Mouse (Mus musculus): Measurements from ENCODE around the gene Kcnq4. TPM values are rescaled to one million over a fixed set of nuclear protein-coding genes. Genes with fewer than 3 reads are reported as not detected.

Kcnq4 gene
- polyA plus RNA-seq, 1 experiment from 2014 or later: 5.0 TPM

DNA sequence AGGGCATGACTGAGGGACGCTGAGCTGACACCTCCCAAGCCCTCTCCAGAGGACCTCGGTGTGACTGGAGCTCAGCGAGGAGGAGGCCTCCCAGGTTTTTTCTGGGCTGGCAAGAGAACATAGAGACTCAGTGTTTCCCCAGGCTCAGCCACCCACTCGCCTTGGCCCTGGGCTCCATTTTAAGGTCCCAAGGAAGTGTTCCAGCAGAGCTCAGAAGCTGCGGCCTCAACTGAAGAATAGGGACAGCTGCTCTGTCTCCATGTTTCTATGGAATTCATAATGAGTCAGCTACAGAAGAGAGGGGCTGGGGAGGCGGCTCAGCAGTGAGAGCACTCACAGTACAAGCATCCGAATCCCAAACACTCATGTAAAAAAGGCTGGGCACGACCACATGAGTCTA lies 30.8 kb downstream of the Kcnq4 start:
- Histone ChIP-seq H3K27me3 (peaks cover 27% of the 10 kb centered on the region), H3K9me3 (replicated peaks) (no peaks in the 10 kb centered on the region), H3K4me1 (peaks cover 22% of the 10 kb centered on the region), H3K27ac (no peak overlapping the region), H3K4me3 (no peak overlapping the region), H3K9ac (no peak overlapping the region), H3K4me2 (replicated peaks) (no peak overlapping the region), H3K36me3 (no peaks in the 10 kb centered on the region)
- ATAC-seq (ENCODE audit: low FRiP score): no peak
- 69% methylated on average over 8 of the region's 8 CpGs for WGBS

DNA sequence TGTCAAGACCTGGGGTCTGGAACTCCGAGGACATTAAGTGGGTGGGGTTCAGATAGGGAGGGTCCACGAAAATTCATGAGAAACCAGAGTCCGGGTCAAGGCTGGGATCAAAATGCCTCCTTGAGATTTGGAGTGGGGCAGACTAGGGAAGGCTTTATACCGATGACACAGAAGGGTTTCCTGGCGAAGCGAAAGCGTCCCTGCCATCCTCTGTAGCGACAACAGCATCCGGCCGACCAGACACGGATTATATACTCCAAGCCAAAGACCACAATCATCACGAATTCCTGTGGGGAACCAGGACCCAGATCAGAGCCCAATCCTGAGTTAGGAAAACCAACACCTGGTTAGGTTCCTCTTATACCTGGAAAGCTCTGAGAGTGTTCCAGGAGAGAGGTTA lies 31.6 kb downstream of the Kcnq4 start:
- Histone ChIP-seq H3K4me2 (replicated peaks) (peak overlapping the region; percentile 61), H3K27ac (no peak overlapping the region), H3K27me3 (peaks cover 27% of the 10 kb centered on the region), H3K36me3 (no peaks in the 10 kb centered on the region), H3K4me1 (peaks cover 28% of the 10 kb centered on the region), H3K9me3 (replicated peaks) (no peaks in the 10 kb centered on the region), H3K9ac (no peak overlapping the region), H3K4me3 (peak overlapping the region; percentile 34)
- WGBS: 21% methylated on average over 12 of the region's 12 CpGs
- no peak for ATAC-seq (ENCODE audit: low FRiP score)

DNA sequence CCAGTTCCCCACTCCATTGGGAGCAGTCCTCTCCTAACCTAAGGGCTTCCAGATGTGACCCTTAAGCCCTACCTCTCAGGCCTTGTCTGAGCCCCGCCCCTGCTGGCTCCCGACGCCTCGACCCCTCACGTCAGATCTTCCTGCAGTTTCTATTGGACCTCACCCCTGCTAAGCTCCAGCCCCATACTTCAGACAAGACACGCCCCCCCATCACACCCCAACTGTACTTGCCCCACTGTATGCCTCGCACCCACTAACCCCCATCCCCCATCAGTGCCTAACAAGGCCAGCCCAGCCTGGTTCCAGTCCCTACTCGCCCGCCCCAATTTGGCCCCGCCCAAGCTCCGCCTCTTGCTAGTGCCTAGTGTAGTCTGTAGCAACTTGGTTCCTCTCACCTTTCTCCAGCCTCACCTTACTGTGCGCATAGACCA lies 32.3 kb downstream of the Kcnq4 start:
- no peaks in the 10 kb centered on the region for H3K36me3 ChIP-seq
- H3K9me3 ChIP-seq (replicated peaks): no peaks in the 10 kb centered on the region
- H3K4me3 ChIP-seq: peak overlapping the region; percentile 34
- H3K9ac ChIP-seq: no peak overlapping the region
- H3K27ac ChIP-seq: no peak overlapping the region
- ATAC-seq (ENCODE audit: low FRiP score): peak; percentile 70
- H3K4me1 ChIP-seq: peaks cover 28% of the 10 kb centered on the region
- H3K27me3 ChIP-seq: peaks cover 27% of the 10 kb centered on the region
- 2% methylated on average over 12 of the region's 12 CpGs for WGBS
- peak overlapping the region; percentile 61 for H3K4me2 ChIP-seq (replicated peaks)

DNA sequence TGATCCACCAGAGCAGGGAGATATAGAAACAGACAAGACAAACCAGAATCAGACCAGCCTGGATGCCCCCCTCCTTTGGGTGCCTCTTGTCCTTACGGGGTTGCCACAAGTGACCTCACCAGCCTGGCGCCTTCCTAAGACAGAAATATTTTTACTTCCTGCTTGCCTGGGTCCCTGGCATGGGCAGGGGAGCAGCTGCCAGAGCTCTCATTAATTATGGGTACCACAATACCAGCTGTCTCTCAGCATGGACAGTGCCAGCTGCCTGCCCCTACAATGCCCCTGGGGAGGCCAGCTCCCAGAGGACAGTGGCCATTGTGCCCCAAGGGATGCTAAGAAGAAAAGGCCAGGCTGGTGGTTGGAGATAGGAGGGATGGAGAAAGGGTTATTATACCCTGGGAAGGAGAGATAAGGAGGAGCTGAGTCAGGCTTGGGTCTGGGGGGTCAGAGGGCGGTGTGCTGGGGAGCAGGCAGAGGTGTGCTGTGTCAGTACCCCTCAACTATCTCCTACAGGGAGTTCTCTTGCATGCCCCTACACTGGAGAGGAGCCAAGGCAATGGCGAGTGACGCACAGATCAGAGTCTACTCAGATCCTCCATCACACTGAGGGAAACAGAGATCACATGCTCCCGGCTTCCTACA lies 34.4 kb downstream of the Kcnq4 start:
- H3K9me3 ChIP-seq (replicated peaks): no peaks in the 10 kb centered on the region
- H3K27me3 ChIP-seq: peaks cover 27% of the 10 kb centered on the region
- 81% methylated on average over 6 of the region's 6 CpGs for WGBS
- no peak overlapping the region for H3K4me2 ChIP-seq (replicated peaks)
- H3K9ac ChIP-seq: no peak overlapping the region
- H3K27ac ChIP-seq: no peak overlapping the region
- H3K4me1 ChIP-seq: peaks cover 26% of the 10 kb centered on the region
- no peak overlapping the region for H3K4me3 ChIP-seq
- ATAC-seq (ENCODE audit: low FRiP score): peak; percentile 46
- H3K36me3 ChIP-seq: no peaks in the 10 kb centered on the region

DNA sequence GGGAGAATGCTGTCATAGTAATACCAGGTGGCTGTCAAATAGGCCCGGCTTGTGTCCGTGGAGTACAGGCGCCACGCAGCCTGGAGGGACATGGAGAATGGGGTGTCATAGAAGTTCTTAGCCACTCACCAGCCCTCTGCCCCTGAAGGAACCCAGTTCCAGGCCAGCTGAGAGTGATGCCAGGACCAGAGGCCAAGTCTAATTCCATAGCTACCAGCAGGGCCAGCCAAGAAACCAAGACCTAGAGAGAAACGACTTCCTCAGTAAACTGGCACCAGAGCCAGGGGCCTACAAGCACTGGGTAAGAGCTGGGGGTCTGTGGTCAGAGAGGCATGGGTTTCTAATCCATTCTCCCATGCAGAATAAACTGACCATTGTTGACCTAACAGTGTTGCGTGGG lies 35.4 kb downstream of the Kcnq4 start:
- H3K27ac ChIP-seq: no peak overlapping the region
- peaks cover 29% of the 10 kb centered on the region for H3K4me1 ChIP-seq
- H3K9ac ChIP-seq: no peak overlapping the region
- H3K27me3 ChIP-seq: peaks cover 23% of the 10 kb centered on the region
- no peaks in the 10 kb centered on the region for H3K36me3 ChIP-seq
- WGBS: 89% methylated on average over 6 of the region's 6 CpGs
- H3K4me3 ChIP-seq: no peak overlapping the region
- no peaks in the 10 kb centered on the region for H3K9me3 ChIP-seq (replicated peaks)
- ATAC-seq (ENCODE audit: low FRiP score): no peak
- no peak overlapping the region for H3K4me2 ChIP-seq (replicated peaks)

DNA sequence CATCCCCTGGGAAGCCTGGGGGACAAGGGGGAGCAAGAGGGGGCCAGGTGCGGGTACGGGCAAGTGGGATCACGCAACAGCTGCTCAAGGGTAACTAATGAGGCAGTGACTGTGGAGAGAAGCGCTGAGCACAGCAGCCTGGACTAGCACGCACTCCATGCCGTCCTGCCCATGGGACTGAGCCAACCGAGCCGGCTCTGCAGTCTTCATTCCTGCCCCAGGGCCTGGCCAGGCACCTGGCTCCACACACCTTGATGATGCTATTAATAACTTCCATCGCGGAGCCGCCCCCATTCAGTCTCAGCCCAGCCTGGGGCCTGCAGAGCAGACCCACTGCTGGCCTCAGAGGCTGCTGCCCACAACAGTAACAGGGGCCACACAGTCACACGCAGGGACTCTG lies 36.2 kb downstream of the Kcnq4 start:
- no peak overlapping the region for H3K9ac ChIP-seq
- no peaks in the 10 kb centered on the region for H3K9me3 ChIP-seq (replicated peaks)
- no peak overlapping the region for H3K27ac ChIP-seq
- H3K36me3 ChIP-seq: no peaks in the 10 kb centered on the region
- WGBS: 73% methylated on average over 12 of the region's 12 CpGs
- no peak for ATAC-seq (ENCODE audit: low FRiP score)
- H3K4me2 ChIP-seq (replicated peaks): no peak overlapping the region
- H3K4me1 ChIP-seq: peaks cover 27% of the 10 kb centered on the region
- H3K27me3 ChIP-seq: peaks cover 17% of the 10 kb centered on the region
- no peak overlapping the region for H3K4me3 ChIP-seq

GRCm38 (mm10) chr4:120702511-120702910 lies 45.9 kb downstream of the Kcnq4 start:
- Histone ChIP-seq H3K4me1 (0 out of 2 replicates have a peak, but pooled peaks cover 4% of the 10 kb centered on the region), H3K4me2 (replicated peaks) (no peak overlapping the region), H3K27ac (no peak overlapping the region), H3K4me3 (no peak overlapping the region), H3K27me3 (peaks cover 23% of the 10 kb centered on the region), H3K9me3 (replicated peaks) (no peaks in the 10 kb centered on the region), H3K9ac (no peak overlapping the region), H3K36me3 (no peaks in the 10 kb centered on the region)
- ATAC-seq (ENCODE audit: low FRiP score): no peak
- WGBS: 97% methylated on average over 2 of the region's 2 CpGs

- Histone ChIP-seq H3K4me3 (no peak overlapping the region), H3K36me3 (no peaks in the 10 kb centered on the region), H3K4me1 (0 out of 2 replicates have a peak, but pooled peaks cover 4% of the 10 kb centered on the region), H3K9ac (no peak overlapping the region), H3K27me3 (peaks cover 28% of the 10 kb centered on the region), H3K9me3 (replicated peaks) (no peaks in the 10 kb centered on the region), H3K4me2 (replicated peaks) (no peak overlapping the region), H3K27ac (no peak overlapping the region)
- 85% methylated on average over 8 of the region's 8 CpGs for WGBS
- no peak for ATAC-seq (ENCODE audit: low FRiP score)
These were observed 46.4 kb downstream of the Kcnq4 start for GRCm38 (mm10) chr4:120702056-120702455.

GRCm38 (mm10) chr4:120701180-120701579 lies 47.2 kb downstream of the Kcnq4 start:
- H3K9me3 ChIP-seq (replicated peaks): no peaks in the 10 kb centered on the region
- WGBS: 83% methylated on average over 3 of the region's 3 CpGs
- H3K36me3 ChIP-seq: no peaks in the 10 kb centered on the region
- H3K4me1 ChIP-seq: 0 out of 2 replicates have a peak, but pooled peaks cover 4% of the 10 kb centered on the region
- H3K27me3 ChIP-seq: peaks cover 33% of the 10 kb centered on the region
- ATAC-seq (ENCODE audit: low FRiP score): no peak
- H3K27ac ChIP-seq: no peak overlapping the region
- H3K9ac ChIP-seq: no peak overlapping the region
- no peak overlapping the region for H3K4me2 ChIP-seq (replicated peaks)
- H3K4me3 ChIP-seq: no peak overlapping the region

- WGBS: 18% methylated on average over 35 of the region's 35 CpGs
- Histone ChIP-seq H3K27me3 (peaks cover 27% of the 10 kb centered on the region), H3K9me3 (replicated peaks) (no peaks in the 10 kb centered on the region), H3K9ac (no peak overlapping the region), H3K36me3 (no peaks in the 10 kb centered on the region), H3K4me2 (replicated peaks) (peak overlapping the region; percentile 27), H3K27ac (no peak overlapping the region), H3K4me3 (no peak overlapping the region), H3K4me1 (0 out of 2 replicates have a peak, but pooled peaks cover 4% of the 10 kb centered on the region)
- no peak for ATAC-seq (ENCODE audit: low FRiP score)
These were observed 50.5 kb downstream of the Kcnq4 start for GRCm38 (mm10) chr4:120697799-120698484.

GRCm38 (mm10) chr4:120697353-120697752 lies 51.1 kb downstream of the Kcnq4 start:
- no peak overlapping the region for H3K4me2 ChIP-seq (replicated peaks)
- no peak overlapping the region for H3K4me3 ChIP-seq
- H3K27me3 ChIP-seq: peaks cover 27% of the 10 kb centered on the region
- H3K27ac ChIP-seq: no peak overlapping the region
- H3K9me3 ChIP-seq (replicated peaks): no peaks in the 10 kb centered on the region
- 92% methylated on average over 8 of the region's 8 CpGs for WGBS
- 0 out of 2 replicates have a peak, but pooled peaks cover 4% of the 10 kb centered on the region for H3K4me1 ChIP-seq
- ATAC-seq (ENCODE audit: low FRiP score): no peak
- H3K9ac ChIP-seq: no peak overlapping the region
- no peaks in the 10 kb centered on the region for H3K36me3 ChIP-seq

GRCm38 (mm10) chr4:120692717-120693116 lies 55.7 kb downstream of the Kcnq4 start:
- Histone ChIP-seq H3K36me3 (no peaks in the 10 kb centered on the region), H3K27ac (no peak overlapping the region), H3K4me1 (no peaks in the 10 kb centered on the region), H3K4me3 (no peak overlapping the region), H3K27me3 (peaks cover 12% of the 10 kb centered on the region), H3K9me3 (replicated peaks) (no peaks in the 10 kb centered on the region), H3K9ac (no peak overlapping the region), H3K4me2 (replicated peaks) (no peak overlapping the region)
- no peak for ATAC-seq (ENCODE audit: low FRiP score)
- 41% methylated on average over 10 of the region's 10 CpGs for WGBS

DNA sequence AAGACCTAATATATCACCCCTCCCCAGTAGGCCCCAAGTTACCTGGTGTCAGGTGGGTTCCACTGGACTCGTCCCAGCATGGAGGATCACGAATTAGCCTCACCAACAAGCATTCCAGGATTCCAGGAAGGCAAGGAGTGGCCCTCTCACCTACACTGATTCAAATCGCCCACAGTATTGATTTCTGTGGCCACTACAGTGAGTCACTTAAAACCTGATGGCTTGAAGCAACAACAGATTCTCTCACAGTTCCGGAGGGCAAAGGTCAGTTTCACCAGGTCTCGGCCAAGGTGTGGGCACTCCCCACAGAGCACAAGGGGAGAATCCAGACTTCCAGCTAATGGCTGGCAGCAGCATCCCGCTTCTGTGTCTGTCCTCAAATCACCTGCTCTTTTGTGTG lies 59.1 kb downstream of the Kcnq4 start:
- no peaks in the 10 kb centered on the region for H3K36me3 ChIP-seq

More for the DNA sequence above, 59.1 kb downstream of the Kcnq4 start:
- Histone ChIP-seq H3K4me1 (no peaks in the 10 kb centered on the region), H3K9me3 (replicated peaks) (no peaks in the 10 kb centered on the region), H3K27me3 (no peaks in the 10 kb centered on the region), H3K4me3 (no peak overlapping the region), H3K4me2 (replicated peaks) (no peak overlapping the region), H3K27ac (no peak overlapping the region), H3K9ac (no peak overlapping the region)
- no peak for ATAC-seq (ENCODE audit: low FRiP score)
- 68% methylated on average over 6 of the region's 6 CpGs for WGBS
